Mouse (Mus musculus): Measurements from ENCODE around the gene Marveld3. TPM values are rescaled to one million over a fixed set of nuclear protein-coding genes. Genes with fewer than 3 reads are reported as not detected.

Gene Marveld3
- polyA plus RNA-seq, 1 experiment from 2014 or later = 0.31 TPM

- Histone ChIP-seq H3K36me3 (peaks cover 83% of the 10 kb centered on the region), H3K9me3 (replicated peaks) (no peaks in the 10 kb centered on the region), H3K4me1 (no peaks in the 10 kb centered on the region), H3K27me3 (ENCODE audit: low read depth, poor library complexity, severe bottlenecking) (no peaks in the 10 kb centered on the region), H3K27ac (replicated peaks) (no peak overlapping the region), H3K4me3 (no peak overlapping the region)
- no peak for DNase-seq (ENCODE audit: low spot score)
- WGBS = 92% methylated on average over 8 of the region's 8 CpGs
Observed at GRCm38 (mm10) chr8:109920406-109921390, 41.3 kb downstream of the Marveld3 start.

DNA sequence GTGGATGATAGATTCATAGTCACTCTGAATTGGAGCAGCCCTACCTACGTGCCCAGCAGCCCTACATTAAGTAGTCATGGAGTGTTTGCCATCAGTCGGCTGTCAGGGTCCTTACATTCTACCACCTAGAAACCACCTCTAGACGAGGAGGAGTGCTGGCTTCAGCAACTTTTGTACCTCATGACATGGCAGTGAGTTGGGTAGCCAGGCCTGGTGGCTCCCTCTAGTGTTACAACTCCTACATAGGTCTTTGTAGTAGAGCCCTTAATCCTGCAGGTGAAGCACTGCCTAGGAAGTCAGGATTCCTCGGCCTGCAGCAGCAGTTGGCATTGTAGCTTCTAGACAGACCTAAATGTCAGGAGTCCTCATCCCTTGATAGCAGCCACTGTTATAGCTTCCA, 44.7 kb downstream of the Marveld3 start:
- peak; percentile 19 for DNase-seq (ENCODE audit: low spot score)
- Histone ChIP-seq H3K4me1 (no peaks in the 10 kb centered on the region), H3K9me3 (replicated peaks) (no peaks in the 10 kb centered on the region), H3K36me3 (peaks cover 90% of the 10 kb centered on the region), H3K27me3 (ENCODE audit: low read depth, poor library complexity, severe bottlenecking) (no peaks in the 10 kb centered on the region), H3K4me3 (no peak overlapping the region), H3K27ac (replicated peaks) (no peak overlapping the region)
- WGBS = 66% methylated on average over 4 of the region's 4 CpGs

- WGBS = 94% methylated on average over 4 of the region's 4 CpGs
- H3K27me3 ChIP-seq (ENCODE audit: low read depth, poor library complexity, severe bottlenecking) = no peaks in the 10 kb centered on the region
- H3K9me3 ChIP-seq (replicated peaks) = no peaks in the 10 kb centered on the region
- H3K36me3 ChIP-seq = peaks cover 76% of the 10 kb centered on the region
- DNase-seq (ENCODE audit: low spot score) = no peak
- H3K4me3 ChIP-seq = no peak overlapping the region
- no peak overlapping the region for H3K27ac ChIP-seq (replicated peaks)
- no peaks in the 10 kb centered on the region for H3K4me1 ChIP-seq
Observed at GRCm38 (mm10) chr8:109907376-109907775, 54.6 kb downstream of the Marveld3 start.

DNA sequence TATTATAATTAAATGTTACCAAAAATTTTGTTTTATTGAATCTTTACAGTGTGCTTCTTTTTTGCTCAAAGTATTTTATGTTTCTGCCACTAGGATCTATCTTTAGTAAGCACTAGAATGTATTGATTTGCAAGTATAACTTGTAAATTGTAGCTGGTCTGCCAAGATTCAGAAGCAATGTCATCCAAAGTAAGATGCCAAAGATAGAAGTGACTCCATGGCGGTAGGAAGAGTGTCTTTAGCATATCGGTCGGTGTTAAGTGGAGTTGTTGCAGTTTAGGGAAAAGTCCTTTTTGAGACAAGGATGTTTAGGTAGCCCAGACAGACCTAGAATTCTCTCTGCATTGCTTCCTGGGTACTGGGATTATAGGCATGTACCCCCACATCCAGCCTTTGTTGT, 55.1 kb downstream of the Marveld3 start:
- WGBS = 92% methylated on average over 3 of the region's 3 CpGs
- no peak overlapping the region for H3K4me3 ChIP-seq
- H3K27me3 ChIP-seq (ENCODE audit: low read depth, poor library complexity, severe bottlenecking) = no peaks in the 10 kb centered on the region
- no peaks in the 10 kb centered on the region for H3K9me3 ChIP-seq (replicated peaks)
- no peaks in the 10 kb centered on the region for H3K4me1 ChIP-seq
- peaks cover 74% of the 10 kb centered on the region for H3K36me3 ChIP-seq
- no peak for DNase-seq (ENCODE audit: low spot score)
- no peak overlapping the region for H3K27ac ChIP-seq (replicated peaks)

- H3K27me3 ChIP-seq (ENCODE audit: low read depth, poor library complexity, severe bottlenecking) = no peaks in the 10 kb centered on the region
- H3K4me3 ChIP-seq = no peak overlapping the region
- DNase-seq (ENCODE audit: low spot score) = no peak
- peaks cover 67% of the 10 kb centered on the region for H3K36me3 ChIP-seq
- no peaks in the 10 kb centered on the region for H3K9me3 ChIP-seq (replicated peaks)
- 91% methylated on average over 1 of the region's 1 CpGs for WGBS
- no peak overlapping the region for H3K27ac ChIP-seq (replicated peaks)
- no peaks in the 10 kb centered on the region for H3K4me1 ChIP-seq
Observed at GRCm38 (mm10) chr8:109904928-109905668, 56.9 kb downstream of the Marveld3 start.

DNA sequence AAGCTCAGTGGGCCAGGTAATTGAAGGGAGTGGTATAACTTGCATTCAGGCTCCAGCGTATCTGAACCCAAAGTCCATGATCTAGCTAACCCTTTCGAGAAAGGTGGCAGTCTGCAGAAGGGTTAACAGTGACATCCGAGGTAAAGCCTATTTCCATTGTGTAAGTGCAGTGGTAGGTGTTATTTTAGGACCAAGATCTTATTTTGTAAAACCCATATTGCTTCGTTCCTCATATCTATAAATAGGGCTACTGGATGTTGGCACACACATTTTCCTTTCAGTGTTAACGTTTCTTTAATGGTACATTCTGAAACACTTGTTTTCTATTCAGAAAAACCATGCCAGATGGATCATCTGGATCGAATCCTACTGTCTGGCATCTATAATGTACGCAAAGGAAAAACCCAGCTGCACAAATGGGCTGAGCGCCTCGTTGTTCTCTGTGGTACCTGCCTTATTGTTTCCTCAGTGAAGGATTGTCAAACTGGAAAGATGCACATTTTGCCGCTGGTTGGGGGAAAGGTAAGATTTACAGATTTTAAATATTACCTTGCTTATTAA, 58.0 kb downstream of the Marveld3 start:
- WGBS = 88% methylated on average over 10 of the region's 10 CpGs
- Histone ChIP-seq H3K27me3 (ENCODE audit: low read depth, poor library complexity, severe bottlenecking) (no peaks in the 10 kb centered on the region), H3K4me1 (no peaks in the 10 kb centered on the region), H3K4me3 (no peak overlapping the region), H3K27ac (replicated peaks) (no peak overlapping the region), H3K36me3 (peaks cover 59% of the 10 kb centered on the region), H3K9me3 (replicated peaks) (no peaks in the 10 kb centered on the region)
- no peak for DNase-seq (ENCODE audit: low spot score)

GRCm38 (mm10) chr8:109902379-109902778, 59.6 kb downstream of the Marveld3 start:
- Histone ChIP-seq H3K36me3 (peaks cover 43% of the 10 kb centered on the region), H3K4me3 (no peak overlapping the region), H3K27me3 (ENCODE audit: low read depth, poor library complexity, severe bottlenecking) (no peaks in the 10 kb centered on the region), H3K27ac (replicated peaks) (no peak overlapping the region), H3K9me3 (replicated peaks) (no peaks in the 10 kb centered on the region), H3K4me1 (no peaks in the 10 kb centered on the region)
- DNase-seq (ENCODE audit: low spot score) = no peak

Other genes with a start within 250 kb of the Marveld3 start
- 6.3 and 8.1 TPM in 2 replicates for gene Atxn1l, start 224.5 kb downstream of the Marveld3 start, polyA plus RNA-seq (2016; fragmentation: Nextera tagmentation; extraction: Ambion mirVana)
- gene Ap1g1, start 183.6 kb downstream of the Marveld3 start, polyA plus RNA-seq (2016; fragmentation: Nextera tagmentation; extraction: Ambion mirVana) = 47.1 and 50.6 TPM in 2 replicates
- 2.4 and 2.9 TPM in 2 replicates for gene Phlpp2, start 93.7 kb downstream of the Marveld3 start, polyA plus RNA-seq (2016; fragmentation: Nextera tagmentation; extraction: Ambion mirVana)
- not detected in 2 replicates for gene Tat, start 28.2 kb upstream of the Marveld3 start, polyA plus RNA-seq (2016; fragmentation: Nextera tagmentation; extraction: Ambion mirVana)
- gene Chst4, start 77.5 kb upstream of the Marveld3 start, polyA plus RNA-seq (2016; fragmentation: Nextera tagmentation; extraction: Ambion mirVana) = 0.06 TPM in 1 of 2 replicates, not detected in the other
- 9.7 and 11.2 TPM in 2 replicates for gene Zfp612, start 117.5 kb upstream of the Marveld3 start, polyA plus RNA-seq (2016; fragmentation: Nextera tagmentation; extraction: Ambion mirVana)
- not detected in 2 replicates for gene Gm21964, start 139.0 kb upstream of the Marveld3 start, polyA plus RNA-seq (2016; fragmentation: Nextera tagmentation; extraction: Ambion mirVana)
- gene Gm17720, start 140.6 kb upstream of the Marveld3 start, polyA plus RNA-seq (2016; fragmentation: Nextera tagmentation; extraction: Ambion mirVana) = not detected in 2 replicates
- gene Calb2, start 206.0 kb upstream of the Marveld3 start, polyA plus RNA-seq (2016; fragmentation: Nextera tagmentation; extraction: Ambion mirVana) = 1.8 and 2.4 TPM in 2 replicates

Data from midbrain, embryonic 10.5 days (tissue).